Mouse (Mus musculus) lung, adult 2 months (tissue): Measurements from ENCODE around the gene Hmcn1. TPM values are rescaled to one million over a fixed set of nuclear protein-coding genes. Genes with fewer than 3 reads are reported as not detected.

Experiments used
- DNase-seq: peaks from one replicate; pipeline ENCODE4 v3.0.0; 2022
- H3K4me1 ChIP-seq: fragments of 200-500 bp; 2 replicates; pipeline ENCODE4 v1.6.1; 2011; ENCODE audit warnings: low read length; ENCODE audit not compliant: control insufficient read depth, insufficient read depth
- H3K4me3 ChIP-seq: fragments of 200-500 bp; replicated peaks from 2 replicates; pipeline ENCODE3; 2011; ENCODE audit warnings: low read depth, mild to moderate bottlenecking, control low read depth, low read length; ENCODE audit errors: extremely low read depth
- CTCF ChIP-seq: fragments of 200-500 bp; IDR thresholded peaks from 2 replicates; pipeline ENCODE4 v1.5.1; 2011; ENCODE audit warnings: mild to moderate bottlenecking, low read length, control low read depth; ENCODE audit not compliant: insufficient read depth
- POLR2A ChIP-seq: fragments of 200-500 bp; IDR thresholded peaks from 2 replicates; pipeline ENCODE4 v1.6.1; 2011; ENCODE audit warnings: low read depth, mild to moderate bottlenecking, control low read depth, low read length, borderline replicate concordance; ENCODE audit errors: extremely low read depth
- WGBS: fragments of 180-500 bp; shearing (Covaris S2); methylation state at CpG from one replicate; pipeline ENCODE4 v1.1.7; 2018; 5-methylcytosine and 5-hydroxymethylcytosine counted together
- polyA plus RNA-seq: library from polyadenylated mRNA; depleted of rRNA; stranded (reverse); fragments of >200 nt; gene quantifications from 2 replicates; pipeline ENCODE4 v1.2.3, GENCODE M21; 2012

Hmcn1 gene
- polyA plus RNA-seq, 1 experiment: 72.0 TPM

- no peak for DNase-seq
- Histone ChIP-seq H3K4me1 (no peaks in the 10 kb centered on the region), H3K4me3 (no peak overlapping the region)
- 89% methylated on average over 8 of the region's 8 CpGs for WGBS
- TF ChIP-seq CTCF (no peak), POLR2A (no peak)
Observed at GRCm38 (mm10) chr1:150573407-150573806, 419.8 kb downstream of the Hmcn1 start.

DNA sequence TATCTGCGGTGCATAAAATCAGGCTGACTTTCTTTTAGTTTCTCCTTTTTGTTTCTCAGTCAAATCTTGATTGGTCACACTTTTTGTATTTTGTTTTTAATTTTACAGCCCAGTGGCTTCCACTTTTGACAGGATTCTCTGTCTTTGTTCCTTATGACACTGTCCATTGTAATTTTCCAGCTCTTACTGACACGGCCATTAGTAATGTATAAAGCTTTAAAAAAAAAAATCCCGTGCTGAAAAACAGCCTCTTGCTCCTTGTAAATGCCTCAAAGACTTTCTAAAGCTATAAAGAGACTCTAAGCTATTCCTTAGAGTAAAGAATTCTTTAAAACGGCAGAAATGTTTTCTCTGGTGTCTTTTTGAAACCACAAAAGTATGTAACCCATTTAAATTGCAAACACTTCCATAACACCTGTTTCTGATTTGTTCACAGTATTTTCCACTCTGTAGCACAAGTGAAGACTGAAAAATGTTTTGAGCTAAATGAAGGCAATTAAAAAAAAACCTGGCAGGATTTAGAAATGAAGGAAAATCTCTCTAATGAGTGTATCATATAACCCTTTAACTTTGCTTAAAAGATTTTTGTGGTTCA lies 422.6 kb downstream of the Hmcn1 start:
- 58% methylated on average over 4 of the region's 4 CpGs for WGBS
- no peak for TF ChIP-seq CTCF
- no peak for TF ChIP-seq POLR2A

GRCm38 (mm10) chr1:150569820-150570543 lies 423.3 kb downstream of the Hmcn1 start:
- no peak overlapping the region for H3K4me3 ChIP-seq
- no peaks in the 10 kb centered on the region for H3K4me1 ChIP-seq
- DNase-seq: no peak
- no peak for TF ChIP-seq POLR2A
- no peak for TF ChIP-seq CTCF
- WGBS: 91% methylated on average over 5 of the region's 5 CpGs

More for the DNA sequence above, 422.6 kb downstream of the Hmcn1 start:
- no peak for DNase-seq
- no peak overlapping the region for H3K4me3 ChIP-seq
- H3K4me1 ChIP-seq: no peaks in the 10 kb centered on the region

GRCm38 (mm10) chr1:150566287-150566686 lies 426.9 kb downstream of the Hmcn1 start:
- 73% methylated on average over 4 of the region's 4 CpGs for WGBS
- Histone ChIP-seq H3K4me3 (no peak overlapping the region), H3K4me1 (no peaks in the 10 kb centered on the region)
- DNase-seq: no peak
- TF ChIP-seq CTCF (no peak), POLR2A (no peak)

DNA sequence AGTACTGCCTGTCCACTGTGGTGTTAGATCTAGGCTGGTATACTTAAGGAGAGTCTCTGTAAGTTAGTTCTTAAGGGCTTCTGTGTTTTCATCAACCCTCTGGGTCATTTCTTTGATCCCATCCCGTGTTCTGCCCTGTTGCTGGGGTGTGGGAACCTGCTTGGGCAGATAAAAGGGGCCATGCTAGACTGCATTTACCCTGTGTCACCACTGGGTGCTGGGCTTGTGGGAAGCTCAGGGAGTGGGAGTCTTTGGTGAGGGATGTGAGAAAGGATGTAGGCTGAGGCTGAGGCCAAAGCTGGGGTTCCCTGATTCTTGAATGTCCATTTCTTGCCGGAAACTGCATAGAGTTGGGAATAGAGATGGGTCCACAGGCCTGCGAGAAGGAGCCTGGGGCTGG lies 436.6 kb downstream of the Hmcn1 start:
- TF ChIP-seq CTCF (no peak), POLR2A (no peak)
- DNase-seq: no peak
- no peaks in the 10 kb centered on the region for H3K4me1 ChIP-seq
- H3K4me3 ChIP-seq: no peak overlapping the region
- 76% methylated on average over 3 of the region's 3 CpGs for WGBS

DNA sequence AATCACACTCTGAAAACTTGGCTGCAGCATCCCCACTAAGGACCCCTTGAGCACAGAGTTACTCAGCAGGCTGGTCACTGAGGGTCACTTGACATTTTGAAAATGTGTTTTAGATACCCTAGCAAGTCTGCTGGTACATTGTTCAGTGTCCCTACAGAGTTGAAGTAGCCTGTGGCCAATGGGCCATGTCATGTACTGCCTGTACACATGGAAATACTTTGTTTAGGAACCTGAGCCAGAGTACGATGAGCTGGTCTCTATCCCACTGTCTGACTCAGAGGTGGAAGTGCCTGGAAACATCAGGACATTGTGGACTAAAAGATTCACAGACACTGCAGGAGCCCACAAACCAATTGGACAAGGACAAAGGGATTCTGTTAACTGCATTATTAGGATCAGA lies 441.8 kb downstream of the Hmcn1 start:
- no peak overlapping the region for H3K4me3 ChIP-seq
- no peak for DNase-seq
- TF ChIP-seq CTCF: no peak
- TF ChIP-seq POLR2A: no peak
- 64% methylated on average over 1 of the region's 1 CpGs for WGBS
- H3K4me1 ChIP-seq: no peaks in the 10 kb centered on the region

GRCm38 (mm10) chr1:150546463-150546862 lies 446.8 kb downstream of the Hmcn1 start:
- H3K4me3 ChIP-seq: no peak overlapping the region
- DNase-seq: no peak
- 74% methylated on average over 3 of the region's 3 CpGs for WGBS
- H3K4me1 ChIP-seq: no peaks in the 10 kb centered on the region
- TF ChIP-seq CTCF: no peak
- TF ChIP-seq POLR2A: no peak

DNA sequence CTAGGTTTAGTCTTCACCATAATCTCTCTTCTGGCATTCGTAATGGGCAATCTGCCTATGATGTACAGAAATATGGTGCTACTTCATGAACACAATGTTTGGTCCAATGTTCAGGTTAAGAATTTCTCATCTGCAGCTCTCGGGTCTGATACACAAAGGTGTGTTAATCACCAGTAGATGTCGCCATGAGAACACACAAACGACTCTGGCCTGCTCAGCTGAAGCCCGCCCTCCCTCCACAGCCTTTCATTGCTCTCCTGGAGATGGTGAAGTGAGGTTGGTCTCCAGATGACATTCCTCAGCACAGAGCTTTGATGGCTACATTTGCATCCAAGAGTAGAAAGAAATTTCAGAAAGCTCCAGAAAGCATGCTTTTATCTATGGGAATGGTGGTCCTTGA lies 453.0 kb downstream of the Hmcn1 start:
- peak; percentile 76 for TF ChIP-seq CTCF
- no peak for TF ChIP-seq POLR2A
- WGBS: 13% methylated on average over 5 of the region's 5 CpGs
- H3K4me3 ChIP-seq: no peak overlapping the region
- no peak for DNase-seq
- H3K4me1 ChIP-seq: no peaks in the 10 kb centered on the region

GRCm38 (mm10) chr1:150537410-150538128 lies 455.7 kb downstream of the Hmcn1 start:
- no peak for DNase-seq
- WGBS: 74% methylated on average over 6 of the region's 6 CpGs
- no peak overlapping the region for H3K4me3 ChIP-seq
- no peaks in the 10 kb centered on the region; the same call in 1 of the 2 replicates for H3K4me1 ChIP-seq
- TF ChIP-seq POLR2A: no peak
